Mouse (Mus musculus) heart, postnatal 10 days (tissue): ENCODE measurements around the gene Vgll4. TPM values are rescaled to one million over a fixed set of nuclear protein-coding genes. Genes with fewer than 3 reads are reported as not detected.

Experiments used
- DNase-seq, 2 experiments: peaks; one replicate each; pipeline ENCODE4 v3.0.0; 2021
- intact Hi-C: fragments of 180-260 bp; cut with DNase I; formaldehyde crosslinking; loops from one replicate; pipeline ENCODE4 v1.15.1; 2025
- total RNA-seq, 2 experiments: library from RNA; stranded (reverse); gene quantifications; 2 replicates each; pipeline ENCODE4 v1.2.3; 2021

Gene Vgll4
- total RNA-seq, 2 experiments from 2014 or later = 35.9 to 42.5 TPM

DNA sequence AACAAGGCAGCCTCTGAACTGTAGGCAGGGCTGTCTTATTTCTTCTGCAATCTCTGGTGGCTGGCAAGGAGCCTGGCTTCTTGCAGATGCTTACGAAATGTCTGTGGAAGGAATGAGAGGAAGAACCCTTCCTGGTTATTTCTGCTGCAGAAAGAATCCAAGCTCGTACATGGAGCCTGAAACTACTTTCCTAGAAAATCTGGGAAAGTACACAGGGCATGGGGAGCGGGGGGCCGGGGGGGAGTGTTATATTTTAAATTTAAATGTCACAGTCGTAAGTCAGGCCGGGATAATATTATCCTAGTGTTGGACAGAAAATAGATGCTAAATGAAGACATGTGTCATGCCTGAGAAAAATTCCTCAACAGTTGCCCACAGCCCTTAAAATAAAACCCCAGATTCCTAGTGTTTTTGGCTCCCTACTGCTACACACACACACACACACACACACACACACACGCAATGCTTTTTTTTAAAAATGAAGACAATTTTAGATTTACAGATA, 7.2 kb upstream of the Vgll4 start:
- DNase-seq = peak in 1 of 2 experiments; percentile 17
- intact Hi-C loops = no loop called here

DNA sequence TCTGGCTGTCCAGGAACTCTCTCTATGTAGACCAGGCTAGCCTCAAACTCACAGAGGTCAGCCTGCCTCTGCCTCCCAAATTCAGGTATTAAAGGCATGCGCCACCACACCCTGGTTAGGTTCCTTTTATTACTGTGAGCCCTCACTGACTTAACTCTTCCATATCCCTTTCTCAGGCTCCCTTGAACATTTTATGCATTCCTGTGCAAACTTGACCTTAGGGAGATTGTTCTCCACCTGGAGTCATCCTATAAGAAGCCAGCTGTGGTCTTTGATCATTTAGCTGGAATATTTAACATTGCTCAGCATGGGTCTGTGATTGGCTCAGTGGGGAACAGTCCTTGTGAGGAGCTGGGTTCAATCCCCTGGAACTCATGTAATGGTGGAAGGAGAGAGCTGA, 4.5 kb upstream of the Vgll4 start:
- no peak for DNase-seq
- intact Hi-C loops = no loop called here

DNA sequence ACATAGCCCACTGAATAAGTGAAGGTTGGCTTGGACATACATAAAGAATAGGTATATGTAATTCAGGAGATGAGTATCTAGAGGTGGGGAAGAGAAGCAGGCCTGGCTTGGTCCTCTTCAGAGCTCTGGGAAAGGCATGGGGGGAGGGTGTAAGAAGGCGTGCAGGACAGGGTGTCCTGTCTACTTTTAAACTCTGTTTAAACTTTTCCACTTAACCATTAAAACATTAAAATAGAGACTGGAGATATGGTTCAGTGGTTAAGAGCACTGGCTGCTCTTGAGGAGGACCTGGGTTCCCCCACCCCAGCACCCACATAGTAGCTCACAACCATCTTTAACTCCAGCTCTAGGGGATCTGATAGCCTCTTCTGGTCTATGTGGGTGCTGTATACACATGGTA, 3.2 kb upstream of the Vgll4 start:
- no peak for DNase-seq
- intact Hi-C loops = no loop called here

DNA sequence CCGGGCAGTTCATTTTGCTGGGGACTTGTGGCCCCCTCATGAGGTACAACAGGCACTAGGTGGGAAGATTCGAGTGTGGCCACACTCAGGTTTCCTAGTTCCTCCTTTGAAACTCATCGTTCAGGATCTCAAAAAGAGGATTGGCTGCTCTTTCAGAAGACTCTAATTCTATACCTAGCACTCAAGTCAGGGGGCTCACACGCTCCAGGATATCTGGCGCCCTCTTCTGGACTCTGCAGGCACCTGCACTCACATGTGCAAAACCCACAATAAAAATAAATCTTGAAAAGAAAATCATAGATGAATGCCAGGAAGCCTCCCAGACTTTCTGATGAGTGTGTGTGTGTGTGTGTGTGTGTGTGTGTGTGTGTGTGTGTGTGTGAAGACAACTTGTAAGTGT, 1.1 kb upstream of the Vgll4 start:
- intact Hi-C loops = no loop called here
- no peak for DNase-seq

DNA sequence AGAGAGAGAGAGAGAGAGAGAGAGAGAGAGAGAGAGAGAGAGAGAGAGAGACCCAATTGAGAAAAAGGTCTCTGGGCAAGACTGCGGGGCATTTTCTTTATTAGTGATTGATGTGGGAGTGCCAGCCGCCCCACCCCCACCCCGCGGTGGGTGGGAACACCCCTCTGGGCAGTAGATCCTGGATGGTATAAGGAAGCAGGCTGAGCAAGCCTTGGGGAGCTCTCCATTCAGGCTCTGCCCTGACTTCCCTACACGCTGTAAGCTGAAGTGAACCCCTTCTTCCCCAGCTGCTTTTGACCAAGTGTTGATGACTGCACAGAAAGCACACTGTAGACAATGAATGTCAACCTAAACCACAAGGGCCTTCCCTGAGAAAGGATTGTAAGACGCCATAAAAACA, 592 bp upstream of the Vgll4 start:
- intact Hi-C loops = no loop called here

DNA sequence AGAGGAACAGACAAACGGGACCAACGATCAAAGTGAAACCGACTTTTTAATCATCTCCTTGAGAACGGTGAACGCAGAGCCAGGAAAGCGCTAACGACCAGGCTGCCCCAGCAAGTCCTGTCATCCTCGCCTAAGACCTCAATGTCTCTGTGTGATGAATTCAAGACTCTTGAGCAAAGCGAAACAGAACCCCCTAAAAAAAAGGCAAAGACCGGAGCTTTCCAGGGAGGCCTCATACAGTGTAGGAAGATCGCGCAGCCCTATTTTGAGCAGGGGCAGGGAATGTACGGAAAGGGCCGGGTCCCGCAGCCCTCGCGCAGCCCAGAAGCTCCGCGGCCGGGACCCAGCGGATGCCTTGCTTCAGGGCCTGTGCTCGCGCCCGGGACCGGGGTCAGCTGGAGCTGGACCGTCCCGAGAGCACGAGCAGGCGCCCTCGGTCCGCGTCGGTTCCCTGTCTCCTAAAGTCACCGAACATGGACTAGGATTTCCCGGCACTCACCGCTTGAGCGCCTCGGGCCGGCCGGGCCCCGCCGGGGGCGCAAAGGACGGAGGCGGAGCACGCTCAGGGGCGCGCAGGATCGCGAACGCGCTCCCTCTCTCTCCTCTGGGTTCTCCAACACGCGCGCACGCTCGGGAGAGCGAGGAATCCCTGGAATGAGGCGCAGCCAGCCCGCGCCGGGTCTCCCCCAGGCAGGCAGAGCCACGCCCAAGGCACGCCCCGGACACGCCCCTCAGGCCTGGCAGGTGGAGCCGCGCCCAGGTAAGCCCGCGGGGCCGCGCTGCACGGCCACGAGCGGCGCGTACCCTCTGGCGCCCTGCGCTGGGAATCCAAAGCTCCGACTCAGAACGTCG, 1.2 kb downstream of the Vgll4 start:
- DNase-seq = peak; percentile 81
- intact Hi-C loops = no loop called here

More for the DNA sequence above, 592 bp upstream of the Vgll4 start:
- DNase-seq = no peak

DNA sequence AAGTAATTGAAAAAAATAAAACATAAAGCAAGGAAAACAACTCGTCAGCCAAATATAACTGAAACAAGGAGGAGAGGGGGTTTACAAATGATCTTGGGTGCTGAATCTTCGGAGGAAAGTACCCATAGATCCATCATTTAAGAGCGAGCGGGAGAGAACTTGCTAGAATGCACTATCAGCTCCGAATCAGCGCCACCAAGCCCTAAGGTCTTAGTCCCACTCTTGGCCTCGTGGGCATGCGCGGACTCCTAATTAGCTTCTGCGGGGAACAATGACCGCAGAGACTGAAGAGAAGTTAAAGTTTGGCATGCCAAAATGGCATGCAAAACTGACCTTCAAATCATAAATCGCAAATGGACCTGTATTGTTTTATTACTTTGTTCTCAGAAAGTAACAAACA, 2.2 kb downstream of the Vgll4 start:
- intact Hi-C loops = no loop called here
- no peak for DNase-seq

DNA sequence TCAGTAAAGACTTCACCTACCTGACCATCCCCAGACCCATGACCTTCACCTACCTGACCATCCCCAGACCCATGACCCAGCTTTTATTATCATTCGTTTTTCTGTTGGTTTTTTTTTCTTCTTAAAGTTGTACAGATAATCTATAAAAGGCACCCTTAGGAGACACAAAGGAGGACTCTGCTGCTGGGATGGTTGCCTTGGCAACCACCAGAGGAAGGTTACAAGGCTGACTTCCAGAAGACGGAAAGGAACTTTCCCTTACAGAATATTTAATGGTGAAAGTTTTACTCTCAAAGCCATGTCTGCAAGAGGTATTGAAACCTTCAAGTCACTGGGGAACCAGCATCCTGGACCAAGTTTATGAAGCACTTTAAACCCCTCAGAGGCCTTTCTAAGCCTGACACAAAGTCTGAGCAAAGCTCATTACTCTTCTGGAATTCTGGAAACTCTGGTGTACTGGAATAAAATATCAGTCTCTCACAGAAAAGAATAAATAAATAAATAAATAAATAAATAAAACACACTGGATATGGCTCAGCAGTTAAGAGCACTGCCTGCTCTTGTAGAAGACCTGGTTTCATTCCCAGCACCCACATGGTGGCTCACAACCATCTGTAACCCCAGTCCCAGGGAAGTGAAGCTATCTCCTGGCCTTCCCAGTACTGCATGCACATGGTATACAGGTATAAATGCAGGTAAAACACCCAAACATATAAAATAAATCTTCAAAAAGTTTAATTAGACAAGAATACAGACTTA, 3.2 kb downstream of the Vgll4 start:
- intact Hi-C loops = no loop called here
- no peak for DNase-seq

DNA sequence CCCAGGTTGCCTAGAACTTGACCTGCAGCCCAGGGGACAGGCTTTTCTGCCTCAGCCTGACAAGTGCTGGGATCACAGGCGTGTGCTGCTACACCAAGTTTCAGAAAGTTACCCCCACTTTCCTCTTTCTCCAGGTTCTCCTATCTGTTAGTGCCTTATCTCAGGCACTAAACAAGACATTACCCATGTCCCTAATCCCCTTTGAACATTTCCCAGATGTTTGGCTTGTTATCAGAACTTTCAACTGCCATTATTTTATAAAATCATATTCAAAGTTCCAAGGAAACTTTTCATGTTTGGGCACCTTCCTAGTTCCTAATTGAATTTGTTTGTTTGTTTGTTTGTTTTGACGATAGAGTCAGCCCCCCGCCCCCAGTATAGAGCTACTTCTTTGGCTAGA, 4.0 kb downstream of the Vgll4 start:
- intact Hi-C loops = no loop called here
- DNase-seq = no peak

DNA sequence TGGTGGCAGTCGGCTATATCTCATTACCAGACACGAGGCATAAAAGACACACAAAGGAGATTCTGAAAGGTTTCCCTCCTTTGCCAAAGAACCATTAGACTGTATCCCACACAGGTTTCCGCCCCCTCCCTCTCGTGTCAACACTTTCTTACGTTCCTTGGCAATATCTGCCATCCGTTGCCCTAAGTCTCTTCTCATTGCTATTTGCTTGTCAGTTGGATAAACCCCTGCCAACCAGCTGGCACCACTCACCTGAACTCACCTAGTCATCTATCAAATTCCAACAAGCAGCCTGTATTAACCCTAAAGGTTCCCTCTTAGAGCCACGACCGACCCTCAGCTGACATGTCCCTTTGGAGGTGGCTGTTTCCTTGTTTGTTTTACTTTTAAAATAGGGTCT, 4.4 kb downstream of the Vgll4 start:
- intact Hi-C loops = no loop called here
- DNase-seq = no peak

DNA sequence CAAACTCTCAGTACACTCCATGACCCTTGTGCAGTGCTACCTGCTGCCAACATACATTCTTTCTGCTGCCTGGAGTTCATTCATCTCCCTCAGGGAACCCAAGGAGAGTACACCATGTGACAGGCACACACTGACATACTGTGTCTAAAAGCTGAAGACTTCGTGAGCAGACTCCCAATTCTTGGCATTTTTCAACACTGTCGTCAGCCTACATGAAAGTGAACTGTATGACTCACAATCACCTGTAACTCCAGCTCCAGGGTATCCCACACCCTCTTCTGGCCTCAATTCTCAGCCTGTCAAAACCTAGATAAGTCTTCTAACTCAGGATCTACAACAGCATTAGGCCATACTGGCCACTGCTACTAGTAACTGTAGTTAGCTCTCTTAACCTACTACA, 5.6 kb downstream of the Vgll4 start:
- intact Hi-C loops = no loop called here

DNA sequence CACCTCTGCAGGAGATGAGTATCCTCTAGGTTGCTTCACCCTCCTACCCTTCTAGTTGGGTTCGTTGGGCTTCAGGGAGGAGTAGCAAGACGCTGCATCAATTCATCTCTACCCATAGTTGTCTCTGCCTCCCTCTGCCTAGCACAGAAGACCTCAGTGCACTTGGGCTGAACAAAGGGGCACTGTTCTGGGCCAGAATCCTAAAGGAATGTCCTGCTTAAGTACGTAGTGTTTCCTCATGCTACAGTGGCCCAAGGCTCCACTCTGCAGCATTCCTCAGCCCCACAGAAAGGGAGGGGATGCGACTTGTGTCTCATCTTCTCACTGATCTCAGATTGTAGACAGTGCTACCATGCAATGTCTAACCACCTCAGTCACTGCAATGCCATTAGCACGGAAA, 6.2 kb downstream of the Vgll4 start:
- intact Hi-C loops = no loop called here
- no peak for DNase-seq

More for the DNA sequence above, 5.6 kb downstream of the Vgll4 start:
- no peak for DNase-seq

DNA sequence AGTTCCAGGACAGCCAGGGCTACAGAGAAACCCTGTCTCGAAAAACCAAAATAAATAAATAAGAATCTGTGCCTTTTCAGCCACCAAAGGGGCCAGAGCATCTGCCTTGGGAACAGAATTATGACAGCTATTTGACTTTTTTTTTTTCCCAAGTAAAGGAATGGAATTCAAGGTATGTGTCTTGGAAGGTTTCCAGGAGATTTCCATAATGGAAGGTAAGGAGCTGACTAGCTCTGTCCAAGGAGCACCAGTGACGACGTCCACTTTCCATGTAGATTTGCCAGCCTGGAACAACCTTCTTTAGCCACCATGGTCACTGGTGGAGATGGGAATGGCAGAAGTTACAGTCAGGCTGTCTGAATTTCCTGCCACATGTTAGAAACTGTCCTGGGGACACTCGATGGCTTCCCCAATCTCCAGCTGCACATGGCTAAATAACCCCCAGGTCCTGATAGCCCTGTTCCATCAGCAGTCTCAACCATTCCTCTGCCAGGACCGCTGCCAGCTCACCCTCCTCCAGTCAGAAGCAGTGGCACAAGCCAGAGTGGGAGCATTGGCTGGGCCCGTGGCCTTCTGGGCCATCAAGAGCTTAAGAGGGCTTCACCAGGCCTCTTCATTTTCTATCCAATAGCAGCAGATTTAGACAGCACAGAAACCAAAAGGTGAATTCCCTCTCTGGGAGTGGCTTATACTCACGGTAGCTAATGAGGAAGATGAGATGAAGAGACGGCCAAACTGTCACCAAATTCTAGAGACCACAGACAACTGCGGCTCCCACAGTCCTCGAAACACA, 8.3 kb downstream of the Vgll4 start:
- no peak for DNase-seq
- intact Hi-C loops = no loop called here

DNA sequence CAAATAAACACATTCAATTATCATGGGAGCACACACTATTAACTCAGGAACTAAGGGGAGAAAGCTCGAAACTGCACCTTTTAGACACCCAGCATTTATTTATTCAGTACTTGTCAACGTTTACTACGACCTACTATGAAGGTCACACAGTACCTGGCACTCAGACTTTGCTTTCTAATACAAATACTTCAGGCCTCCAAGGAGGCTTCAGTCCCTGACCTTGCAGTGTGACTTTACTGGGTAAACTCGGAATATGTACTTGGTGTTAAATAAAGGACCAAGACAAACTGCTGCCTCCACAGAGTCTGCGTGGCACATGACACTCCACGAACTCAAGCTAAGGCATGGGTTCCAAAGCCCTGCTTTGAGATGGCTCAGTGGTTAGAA, 10.8 kb downstream of the Vgll4 start:
- DNase-seq = no peak
- intact Hi-C loops = no loop called here

DNA sequence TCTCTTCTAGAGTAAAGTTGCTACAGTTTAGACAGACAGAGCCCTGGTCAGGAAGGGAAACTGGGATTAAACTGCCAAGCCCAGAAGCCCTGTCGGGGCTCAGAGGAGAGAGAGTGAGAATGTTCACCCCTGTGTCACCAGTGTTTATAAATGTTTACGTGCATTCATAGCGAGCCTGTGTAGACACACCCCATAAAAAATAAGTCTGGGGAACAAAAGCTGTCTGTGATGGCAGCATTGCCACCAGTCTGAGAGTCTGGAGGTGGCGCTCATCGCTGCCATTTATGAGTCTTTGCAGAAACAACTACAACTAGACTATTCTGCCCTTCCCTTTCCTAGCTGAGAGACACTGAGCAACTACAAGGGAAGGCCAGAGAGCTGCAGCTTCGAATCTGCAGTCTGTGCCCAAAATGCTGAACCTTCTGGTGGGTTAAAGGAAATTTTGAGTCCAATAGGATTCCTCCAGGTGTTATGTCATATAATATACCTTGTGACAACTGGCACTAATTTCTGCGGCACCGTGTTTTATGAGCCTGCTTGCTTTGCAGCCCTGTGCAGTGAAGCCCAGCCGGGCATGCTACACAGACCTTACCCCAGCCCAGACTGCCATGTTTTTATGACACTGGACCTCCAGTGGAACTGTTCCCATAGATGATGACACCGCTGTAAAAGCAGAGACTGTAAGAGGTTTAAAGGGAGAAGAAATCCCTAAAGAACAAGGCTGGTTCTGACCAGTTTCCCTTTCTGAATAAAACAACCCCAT, 11.4 kb downstream of the Vgll4 start:
- intact Hi-C loops = no loop called here
- DNase-seq = no peak

DNA sequence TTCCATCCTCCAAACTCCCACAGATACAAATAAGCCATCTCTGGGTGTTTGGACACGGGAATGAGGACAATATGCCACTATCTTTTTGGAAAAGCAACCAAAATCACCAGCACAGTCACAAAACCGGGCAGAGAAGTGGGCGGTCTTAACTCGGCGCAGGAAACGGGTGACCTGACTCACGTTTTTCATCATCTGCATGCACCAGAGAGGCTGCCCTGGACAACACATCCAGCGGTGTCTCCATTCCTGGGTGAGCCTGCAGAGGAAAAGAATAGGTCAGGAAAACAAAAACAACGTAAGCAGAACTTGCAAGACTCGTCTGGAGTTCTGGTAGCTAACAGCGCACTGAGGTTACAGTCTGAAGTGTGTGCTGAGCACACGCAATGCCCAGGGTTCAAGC, 12.0 kb downstream of the Vgll4 start:
- no peak for DNase-seq

DNA sequence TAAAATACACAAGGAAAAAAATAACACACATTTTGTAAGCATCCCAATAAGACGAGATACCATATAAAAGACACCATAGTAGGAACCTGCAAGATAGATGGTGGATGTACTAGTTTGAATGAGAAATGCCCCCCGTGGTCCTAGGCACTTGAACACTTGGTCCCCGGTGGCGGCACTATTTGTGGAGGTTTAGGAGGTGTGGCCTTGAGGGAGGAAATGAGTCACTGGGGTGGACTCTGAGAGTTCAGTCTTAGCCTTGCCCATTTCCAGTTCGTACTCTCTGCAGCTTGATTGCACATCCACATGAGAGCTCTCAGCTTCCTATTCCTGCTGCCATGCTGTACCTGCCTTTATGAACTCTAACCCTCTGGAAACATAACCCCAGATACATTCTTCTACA, 15.3 kb downstream of the Vgll4 start:
- DNase-seq = no peak
- intact Hi-C loops = no loop called here

More for the DNA sequence above, 12.0 kb downstream of the Vgll4 start:
- intact Hi-C loops = no loop called here

DNA sequence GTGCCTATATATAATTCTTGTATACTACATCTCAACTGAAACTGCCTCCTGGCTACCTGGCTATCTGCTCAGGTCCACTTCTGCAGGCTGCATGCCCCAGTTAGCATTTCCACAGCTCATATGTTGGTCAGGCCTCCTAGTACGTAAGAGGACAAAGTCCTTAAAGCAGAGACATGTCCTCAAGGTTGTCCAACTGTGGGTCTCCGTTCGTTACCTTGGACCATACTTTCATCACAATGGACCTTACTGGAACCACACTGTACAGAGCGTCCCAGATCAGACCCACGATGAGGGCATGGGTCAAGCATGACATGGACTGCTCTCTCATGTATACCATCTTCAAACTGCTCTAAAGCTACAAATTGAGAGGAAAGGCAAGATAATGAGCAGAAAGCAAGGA, 16.2 kb downstream of the Vgll4 start:
- intact Hi-C loops = no loop called here
- DNase-seq = no peak

DNA sequence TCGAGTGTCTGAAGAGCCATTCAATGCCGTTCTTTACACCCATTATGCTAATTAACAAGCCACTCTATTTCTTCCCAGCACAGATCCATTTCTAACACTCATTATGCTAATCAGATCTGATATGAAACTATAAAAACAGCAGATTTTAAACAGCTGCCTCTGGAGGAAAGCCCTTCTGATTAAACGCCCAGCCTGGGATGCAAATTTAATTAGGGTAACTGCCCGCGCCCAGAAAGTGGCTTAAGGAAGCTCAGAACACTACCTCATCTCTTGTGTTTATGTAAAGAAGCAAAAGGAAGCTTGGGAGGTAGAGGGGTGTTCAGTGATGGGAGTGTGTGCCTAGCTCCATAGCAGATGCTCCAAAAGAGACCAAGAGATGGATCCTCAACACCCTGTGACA, 17.4 kb downstream of the Vgll4 start:
- no peak for DNase-seq
- intact Hi-C loops = no loop called here
